Mouse (Mus musculus) forebrain, embryonic 14.5 days (tissue): ENCODE measurements around the gene Cyb5r1. TPM values are rescaled to one million over a fixed set of nuclear protein-coding genes. Genes with fewer than 3 reads are reported as not detected.

Source experiments
- ATAC-seq: fragments of 200-750 bp; cut with Nextera tagmentation; 2 replicates; pipeline ENCODE4 v1.8.0; 2017; ENCODE audit warnings: mild to moderate bottlenecking, moderate library complexity
- DNase-seq: peaks from one replicate; pipeline ENCODE4 v3.0.0-alpha.2; 2015; ENCODE audit warnings: low spot score
- H3K27ac ChIP-seq: fragments of 300-500 bp; sonication (generic); 2 replicates; pipeline ENCODE4 v1.5.1; 2014; ENCODE audit warnings: low read depth, mild to moderate bottlenecking, control low read depth, low read length, moderate library complexity
- H3K27me3 ChIP-seq: fragments of 300-500 bp; sonication (generic); replicated peaks from 2 replicates; pipeline ENCODE4 v1.6.1; 2014; ENCODE audit warnings: low read length, control low read depth, mixed read lengths; ENCODE audit not compliant: control insufficient read depth, insufficient read depth
- H3K36me3 ChIP-seq: fragments of 300-500 bp; sonication (generic); 2 replicates; pipeline ENCODE4 v1.6.1; 2014; ENCODE audit warnings: low read length, control low read depth; ENCODE audit not compliant: control insufficient read depth, insufficient read depth
- H3K4me1 ChIP-seq: fragments of 300-500 bp; sonication (generic); 2 replicates; pipeline ENCODE4 v1.6.1; 2014; ENCODE audit warnings: antibody characterized with exemption, low read length, control low read depth; ENCODE audit not compliant: control insufficient read depth, insufficient read depth
- H3K4me2 ChIP-seq: fragments of 300-500 bp; sonication (generic); 2 replicates; pipeline ENCODE4 v1.6.1; 2014; ENCODE audit warnings: mild to moderate bottlenecking, control low read depth, low read length
- H3K4me3 ChIP-seq: fragments of 300-500 bp; sonication (generic); 2 replicates; pipeline ENCODE4 v1.5.1; 2014; ENCODE audit warnings: low read depth, low read length, control low read depth
- H3K9ac ChIP-seq: fragments of 300-500 bp; sonication (generic); 2 replicates; pipeline ENCODE4 v1.6.1; 2014; ENCODE audit warnings: mild to moderate bottlenecking, low read length, control low read depth, moderate library complexity
- H3K9me3 ChIP-seq: fragments of 300-500 bp; sonication (generic); replicated peaks from 2 replicates; pipeline ENCODE4 v1.6.1; 2016; ENCODE audit warnings: low read length, control low read depth, mixed read lengths; ENCODE audit not compliant: control insufficient read depth
- WGBS: fragments of 180-500 bp; shearing (Covaris S2); extraction: QIAGEN DNeasy Blood & Tissue Kit; methylation state at CpG from one replicate; pipeline ENCODE4 v1.1.7; 2014; 5-methylcytosine and 5-hydroxymethylcytosine counted together
- polyA plus RNA-seq: library from polyadenylated mRNA; unstranded; fragments of >200 nt; fragmentation: Nextera tagmentation; extraction: Ambion mirVana; gene quantifications from 2 replicates; pipeline ENCODE4 v1.2.1, GENCODE M21; 2014

Cyb5r1 gene
- polyA plus RNA-seq, 1 experiment from 2014 or later = 9.8 TPM

- no peaks in the 10 kb centered on the region for H3K9me3 ChIP-seq
- H3K36me3 ChIP-seq = no peaks in the 10 kb centered on the region
- no peak for DNase-seq
- no peak overlapping the region for H3K27ac ChIP-seq
- no peak for ATAC-seq
- no peak overlapping the region for H3K9ac ChIP-seq
- H3K4me2 ChIP-seq = no peak overlapping the region
- H3K4me1 ChIP-seq = no peaks in the 10 kb centered on the region
- 77% methylated on average over 2 of the region's 2 CpGs for WGBS
- H3K4me3 ChIP-seq = no peak overlapping the region
- no peaks in the 10 kb centered on the region for H3K27me3 ChIP-seq
Measured at GRCm38 (mm10) chr1:134374124-134374523, 31.2 kb upstream of the Cyb5r1 start.

DNA sequence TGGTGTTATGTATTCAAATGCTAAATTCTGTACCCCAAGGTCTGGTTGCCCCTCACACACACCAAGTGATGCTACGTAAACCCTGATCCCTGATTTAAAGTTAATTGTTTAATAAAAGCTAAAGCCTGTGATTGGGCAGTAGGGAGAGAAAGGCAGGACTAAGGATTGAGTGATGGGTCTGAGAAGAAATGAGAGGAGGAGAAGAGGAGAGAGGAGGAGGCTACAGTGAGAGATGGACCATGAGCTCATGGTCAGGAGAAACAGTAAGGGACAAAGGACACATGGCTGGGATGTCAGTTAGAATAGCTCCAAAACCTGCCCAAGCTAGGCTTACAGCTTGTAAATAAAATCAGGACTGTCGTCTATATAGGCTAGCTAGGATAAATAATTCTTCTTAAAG, 24.3 kb upstream of the Cyb5r1 start:
- ATAC-seq (no peak), DNase-seq (no peak)
- H3K27ac ChIP-seq = no peak overlapping the region
- no peak overlapping the region for H3K9ac ChIP-seq
- no peak overlapping the region for H3K4me2 ChIP-seq
- no peaks in the 10 kb centered on the region for H3K4me1 ChIP-seq
- no peaks in the 10 kb centered on the region for H3K9me3 ChIP-seq
- H3K27me3 ChIP-seq = no peaks in the 10 kb centered on the region
- no peak overlapping the region for H3K4me3 ChIP-seq
- H3K36me3 ChIP-seq = no peaks in the 10 kb centered on the region
- WGBS = 77% methylated on average over 2 of the region's 2 CpGs

DNA sequence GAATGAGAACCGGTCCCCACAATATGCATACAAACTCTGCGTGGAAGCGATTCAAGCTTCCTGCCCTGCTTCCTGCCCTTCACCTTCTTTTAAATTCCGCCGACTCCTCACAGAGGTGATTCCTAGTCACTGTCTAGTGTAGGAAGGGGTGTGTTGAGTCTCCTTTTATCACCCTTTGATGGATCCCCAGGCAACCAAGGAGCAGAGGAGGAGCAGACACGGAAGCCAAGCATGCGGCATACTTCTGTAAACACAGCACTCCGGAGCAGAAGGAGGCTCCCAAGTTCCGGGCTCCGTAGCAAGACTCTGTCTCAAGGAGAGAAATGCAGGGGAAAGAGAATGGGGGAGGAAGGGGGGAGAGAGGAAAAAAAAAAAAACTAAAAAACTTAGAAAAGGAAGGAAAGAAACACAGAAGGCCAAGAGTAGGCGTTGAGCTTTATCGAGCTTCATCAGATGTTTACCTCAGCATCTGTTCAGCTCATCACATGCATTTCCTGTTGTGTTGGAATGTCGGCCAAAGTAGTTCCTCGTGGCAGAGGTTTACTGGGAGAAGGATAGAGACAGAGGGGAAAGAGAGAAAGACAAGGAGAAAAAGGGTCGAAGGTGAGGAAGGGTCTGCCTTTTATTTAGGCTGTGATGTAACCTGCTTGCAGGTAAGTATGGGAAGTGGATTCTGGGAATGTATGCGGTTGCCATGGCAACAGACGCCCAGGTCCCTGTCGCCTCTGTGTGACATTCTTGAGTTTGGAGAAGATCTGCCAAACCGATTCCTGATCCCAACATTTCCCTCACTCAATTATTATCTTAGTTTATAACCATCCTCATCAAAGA, 23.3 kb upstream of the Cyb5r1 start:
- no peak overlapping the region for H3K9ac ChIP-seq
- 14% methylated on average over 19 of the region's 19 CpGs for WGBS
- peak; percentile 52 for DNase-seq

GRCm38 (mm10) chr1:134384581-134384980, 20.8 kb upstream of the Cyb5r1 start:
- WGBS = 83% methylated on average over 4 of the region's 4 CpGs
- DNase-seq = no peak

More for the DNA sequence above, 23.3 kb upstream of the Cyb5r1 start:
- H3K27ac ChIP-seq = no peak overlapping the region
- no peaks in the 10 kb centered on the region for H3K9me3 ChIP-seq
- peak overlapping the region; percentile 42 for H3K4me2 ChIP-seq
- H3K4me1 ChIP-seq = no peaks in the 10 kb centered on the region
- H3K27me3 ChIP-seq = no peaks in the 10 kb centered on the region
- no peaks in the 10 kb centered on the region for H3K36me3 ChIP-seq
- peak overlapping the region; percentile 14; the same call in 1 of the 2 replicates for H3K4me3 ChIP-seq
- no peak for ATAC-seq

GRCm38 (mm10) chr1:134385176-134385575, 20.2 kb upstream of the Cyb5r1 start:
- Histone ChIP-seq H3K27ac (no peak overlapping the region), H3K4me1 (no peaks in the 10 kb centered on the region), H3K9ac (no peak overlapping the region), H3K9me3 (no peaks in the 10 kb centered on the region), H3K4me2 (no peak overlapping the region), H3K36me3 (no peaks in the 10 kb centered on the region), H3K27me3 (no peaks in the 10 kb centered on the region), H3K4me3 (no peak overlapping the region)
- ATAC-seq (no peak), DNase-seq (no peak)

More at GRCm38 (mm10) chr1:134384581-134384980, 20.8 kb upstream of the Cyb5r1 start:
- no peak overlapping the region for H3K27ac ChIP-seq
- no peak for ATAC-seq
- H3K36me3 ChIP-seq = no peaks in the 10 kb centered on the region
- no peaks in the 10 kb centered on the region for H3K4me1 ChIP-seq
- no peaks in the 10 kb centered on the region for H3K27me3 ChIP-seq
- no peak overlapping the region for H3K4me2 ChIP-seq
- H3K9ac ChIP-seq = no peak overlapping the region
- H3K9me3 ChIP-seq = no peaks in the 10 kb centered on the region
- H3K4me3 ChIP-seq = no peak overlapping the region

- H3K9ac ChIP-seq = no peak within 1 kb of the TSS
- H3K4me1 ChIP-seq = no peaks in the 10 kb centered on the region
- H3K4me2 ChIP-seq = no peak within 1 kb of the TSS
- H3K36me3 ChIP-seq = no peaks in the 10 kb centered on the region
- WGBS = 96% methylated on average over 1 of the region's 1 CpGs
- no peak within 1 kb of the TSS for H3K4me3 ChIP-seq
- DNase-seq = no peak
- no peak within 1 kb of the TSS for H3K27ac ChIP-seq
- ATAC-seq = no peak
- H3K9me3 ChIP-seq = no peaks in the 10 kb centered on the region
- no peaks in the 10 kb centered on the region for H3K27me3 ChIP-seq
Measured at GRCm38 (mm10) chr1:134385666-134386065, 19.7 kb upstream of the Cyb5r1 start, which contains the start of gene 4933406M09Rik. 4933406M09Rik (plus strand) TSS chr1:134385940.

- Histone ChIP-seq H3K9me3 (no peaks in the 10 kb centered on the region), H3K36me3 (no peaks in the 10 kb centered on the region), H3K27me3 (no peaks in the 10 kb centered on the region), H3K27ac (no peak overlapping the region), H3K4me1 (no peaks in the 10 kb centered on the region), H3K9ac (no peak overlapping the region), H3K4me2 (no peak overlapping the region), H3K4me3 (no peak overlapping the region)
- DNase-seq = no peak
- 58% methylated on average over 5 of the region's 5 CpGs for WGBS
- no peak for ATAC-seq
Measured at GRCm38 (mm10) chr1:134393827-134394226, 11.5 kb upstream of the Cyb5r1 start.

- ATAC-seq = no peak
Measured at GRCm38 (mm10) chr1:134398210-134398609, 7.1 kb upstream of the Cyb5r1 start.

DNA sequence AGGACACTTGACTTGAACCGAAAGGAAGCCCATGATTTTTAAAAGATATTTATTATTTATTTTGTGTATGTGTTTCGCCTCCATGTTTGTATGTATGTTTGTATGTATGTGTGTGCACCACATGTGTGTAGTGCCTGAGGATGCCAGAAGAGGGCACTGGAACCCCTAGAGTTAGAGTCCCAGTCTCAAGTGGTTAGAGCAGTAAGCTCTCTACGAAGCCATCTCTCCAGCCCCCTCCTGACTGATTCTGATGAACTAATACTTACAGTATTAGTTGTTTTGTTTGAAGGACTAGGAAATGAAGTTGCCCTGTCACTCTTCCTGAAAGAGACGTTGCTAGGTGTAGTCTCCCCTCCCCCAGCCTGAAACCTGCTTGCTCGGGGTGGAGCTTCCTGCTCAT, 5.6 kb upstream of the Cyb5r1 start:
- H3K27me3 ChIP-seq = no peaks in the 10 kb centered on the region
- DNase-seq = no peak
- no peak overlapping the region for H3K27ac ChIP-seq
- no peak for ATAC-seq
- H3K4me3 ChIP-seq = no peak overlapping the region
- no peak overlapping the region for H3K9ac ChIP-seq
- H3K36me3 ChIP-seq = no peaks in the 10 kb centered on the region
- no peak overlapping the region for H3K4me2 ChIP-seq
- 56% methylated on average over 5 of the region's 5 CpGs for WGBS
- no peaks in the 10 kb centered on the region for H3K4me1 ChIP-seq
- no peaks in the 10 kb centered on the region for H3K9me3 ChIP-seq

More at GRCm38 (mm10) chr1:134398210-134398609, 7.1 kb upstream of the Cyb5r1 start:
- Histone ChIP-seq H3K27ac (no peak overlapping the region), H3K4me2 (no peak overlapping the region), H3K9ac (no peak overlapping the region), H3K4me1 (no peaks in the 10 kb centered on the region), H3K4me3 (no peak overlapping the region), H3K36me3 (no peaks in the 10 kb centered on the region), H3K27me3 (no peaks in the 10 kb centered on the region), H3K9me3 (no peaks in the 10 kb centered on the region)
- WGBS = 90% methylated on average over 12 of the region's 12 CpGs
- no peak for DNase-seq
